Mouse (Mus musculus): ENCODE measurements around the gene Cherp.

Cherp gene

DNA sequence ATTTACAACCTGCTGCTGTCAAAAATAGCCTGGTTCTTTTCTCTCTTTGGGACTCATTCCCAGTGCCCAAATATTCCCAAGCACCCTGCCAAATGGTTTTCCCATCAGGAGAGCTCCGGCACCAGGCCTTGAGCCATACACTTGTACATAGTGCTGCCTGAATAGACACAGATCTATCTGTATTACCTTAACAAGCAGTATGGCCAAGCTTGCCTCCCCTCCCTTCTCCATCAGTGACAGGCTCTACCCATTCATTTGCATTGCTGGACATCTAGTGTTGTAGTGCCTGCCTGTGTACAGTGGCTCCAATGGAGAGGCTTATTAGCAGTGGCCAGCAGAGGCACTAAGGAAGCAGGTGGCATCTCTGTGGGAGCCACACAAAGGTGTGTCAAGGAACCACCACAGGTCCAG, 25.5 kb upstream of the Cherp start:
- H3K36me3 ChIP-seq (ENCODE audit: insufficient read depth, low read length): peaks cover 91% of the 10 kb centered on the region
- TF ChIP-seq CTCF (conservative IDR thresholded peaks at IDR 0.05; ENCODE audit: low read length) (no peak), NANOG (IDR thresholded peaks at IDR 0.05; ENCODE audit: borderline replicate concordance, low read length) (no peak), POU5F1 (IDR thresholded peaks at IDR 0.05; ENCODE audit: borderline replicate concordance, low read length) (no peak)
- H3K9me3 ChIP-seq (ENCODE audit: low read length): no peaks in the 10 kb centered on the region
- H3K4me1 ChIP-seq (replicated peaks; ENCODE audit: low read depth, low read length): peaks cover 100% of the 10 kb centered on the region
- H3K27me3 ChIP-seq (ENCODE audit: insufficient read depth, low read length): no peaks in the 10 kb centered on the region
- no peak overlapping the region for H3K4me3 ChIP-seq (replicated peaks; ENCODE audit: low read length)

DNA sequence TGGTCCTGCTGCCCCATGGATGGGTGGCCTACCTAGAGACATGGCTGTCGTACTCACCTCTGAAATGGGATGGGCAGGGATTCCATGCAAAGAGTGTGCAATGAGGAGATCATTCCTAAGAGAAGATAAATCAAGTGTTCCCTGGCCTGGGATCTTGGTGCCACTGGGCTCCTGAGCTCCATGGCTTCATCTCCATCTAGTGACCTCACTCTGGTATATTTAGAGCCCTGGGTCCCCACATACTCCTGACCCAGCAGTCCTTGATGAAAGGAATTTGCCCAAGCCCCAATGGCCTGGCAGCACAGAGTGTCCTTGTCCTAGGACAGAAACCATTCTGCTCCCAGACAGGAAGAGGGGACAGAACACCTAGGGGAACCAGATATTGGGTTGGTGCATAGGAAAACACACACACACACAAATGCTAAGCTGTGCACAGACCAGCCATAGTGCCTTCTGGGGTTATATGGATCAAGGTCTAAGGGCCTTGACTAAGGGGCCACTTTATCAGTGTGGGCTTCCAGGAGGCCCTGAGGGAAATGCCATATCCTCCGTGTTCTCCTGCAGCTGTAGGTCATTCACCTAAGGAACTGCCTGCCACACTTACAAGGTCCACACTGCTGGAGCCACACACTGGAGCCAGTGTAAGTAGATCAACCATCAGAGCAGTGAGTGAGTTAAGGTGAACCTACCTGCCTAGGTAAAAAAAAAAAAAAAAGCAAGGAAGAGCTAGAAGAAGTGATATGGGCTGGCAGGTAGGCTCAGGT, 24.7 kb upstream of the Cherp start:
- H3K9me3 ChIP-seq (ENCODE audit: low read length): no peaks in the 10 kb centered on the region
- H3K27me3 ChIP-seq (ENCODE audit: insufficient read depth, low read length): no peaks in the 10 kb centered on the region
- H3K4me1 ChIP-seq (replicated peaks; ENCODE audit: low read depth, low read length): peaks cover 100% of the 10 kb centered on the region
- H3K4me3 ChIP-seq (replicated peaks; ENCODE audit: low read length): no peak overlapping the region
- peaks cover 96% of the 10 kb centered on the region for H3K36me3 ChIP-seq (ENCODE audit: insufficient read depth, low read length)
- TF ChIP-seq NANOG (IDR thresholded peaks at IDR 0.05; ENCODE audit: borderline replicate concordance, low read length): no peak
- no peak for TF ChIP-seq POU5F1 (IDR thresholded peaks at IDR 0.05; ENCODE audit: borderline replicate concordance, low read length)
- TF ChIP-seq CTCF (conservative IDR thresholded peaks at IDR 0.05; ENCODE audit: low read length): no peak

DNA sequence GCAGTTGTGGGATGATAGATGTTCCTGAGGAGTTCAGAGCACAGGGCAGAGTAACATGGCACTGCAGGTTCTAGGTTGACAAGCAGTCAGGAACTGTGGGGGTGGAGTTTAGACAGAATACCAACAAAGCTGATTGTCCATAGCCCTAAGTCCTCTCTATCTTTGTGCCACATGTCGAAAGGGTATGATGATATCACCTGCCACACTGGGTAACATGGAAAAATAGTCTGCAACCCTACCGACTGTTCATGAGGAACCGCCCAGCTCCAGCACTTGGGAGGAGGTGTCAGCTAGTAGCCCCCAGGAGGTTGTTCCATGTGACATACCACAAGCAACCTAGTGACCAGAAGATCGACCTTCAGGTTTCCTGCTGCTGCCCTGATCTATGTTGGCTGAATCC, 23.5 kb upstream of the Cherp start:
- H3K9me3 ChIP-seq (ENCODE audit: low read length): no peaks in the 10 kb centered on the region
- TF ChIP-seq NANOG (IDR thresholded peaks at IDR 0.05; ENCODE audit: borderline replicate concordance, low read length): no peak
- no peak for TF ChIP-seq POU5F1 (IDR thresholded peaks at IDR 0.05; ENCODE audit: borderline replicate concordance, low read length)
- no peak for TF ChIP-seq CTCF (conservative IDR thresholded peaks at IDR 0.05; ENCODE audit: low read length)
- H3K27me3 ChIP-seq (ENCODE audit: insufficient read depth, low read length): no peaks in the 10 kb centered on the region
- peaks cover 94% of the 10 kb centered on the region for H3K36me3 ChIP-seq (ENCODE audit: insufficient read depth, low read length)
- H3K4me1 ChIP-seq (replicated peaks; ENCODE audit: low read depth, low read length): peaks cover 100% of the 10 kb centered on the region
- H3K4me3 ChIP-seq (replicated peaks; ENCODE audit: low read length): no peak overlapping the region

DNA sequence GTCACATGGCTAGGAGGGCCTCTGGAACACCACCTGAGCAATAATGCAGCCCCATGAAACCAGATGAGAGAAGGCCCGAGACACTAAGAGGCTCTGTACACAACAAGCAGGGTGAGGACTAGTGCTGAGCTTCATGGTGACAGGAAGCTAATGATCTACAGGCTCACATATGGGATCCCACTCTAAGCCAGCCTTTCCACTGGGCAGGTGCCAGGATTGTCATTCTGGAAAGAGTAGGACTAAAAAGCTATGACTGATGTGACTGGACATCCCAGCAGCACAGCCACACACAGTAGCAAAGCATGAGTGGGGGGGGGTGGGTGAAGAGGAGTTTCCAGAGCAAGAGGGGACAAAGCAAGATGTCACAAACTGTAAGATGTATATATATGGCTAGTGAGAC, 22.9 kb upstream of the Cherp start:
- no peaks in the 10 kb centered on the region for H3K9me3 ChIP-seq (ENCODE audit: low read length)
- H3K4me1 ChIP-seq (replicated peaks; ENCODE audit: low read depth, low read length): peaks cover 97% of the 10 kb centered on the region
- H3K27me3 ChIP-seq (ENCODE audit: insufficient read depth, low read length): no peaks in the 10 kb centered on the region
- no peak overlapping the region for H3K4me3 ChIP-seq (replicated peaks; ENCODE audit: low read length)
- H3K36me3 ChIP-seq (ENCODE audit: insufficient read depth, low read length): peaks cover 88% of the 10 kb centered on the region
- TF ChIP-seq CTCF (conservative IDR thresholded peaks at IDR 0.05; ENCODE audit: low read length): no peak
- no peak for TF ChIP-seq NANOG (IDR thresholded peaks at IDR 0.05; ENCODE audit: borderline replicate concordance, low read length)
- TF ChIP-seq POU5F1 (IDR thresholded peaks at IDR 0.05; ENCODE audit: borderline replicate concordance, low read length): no peak

DNA sequence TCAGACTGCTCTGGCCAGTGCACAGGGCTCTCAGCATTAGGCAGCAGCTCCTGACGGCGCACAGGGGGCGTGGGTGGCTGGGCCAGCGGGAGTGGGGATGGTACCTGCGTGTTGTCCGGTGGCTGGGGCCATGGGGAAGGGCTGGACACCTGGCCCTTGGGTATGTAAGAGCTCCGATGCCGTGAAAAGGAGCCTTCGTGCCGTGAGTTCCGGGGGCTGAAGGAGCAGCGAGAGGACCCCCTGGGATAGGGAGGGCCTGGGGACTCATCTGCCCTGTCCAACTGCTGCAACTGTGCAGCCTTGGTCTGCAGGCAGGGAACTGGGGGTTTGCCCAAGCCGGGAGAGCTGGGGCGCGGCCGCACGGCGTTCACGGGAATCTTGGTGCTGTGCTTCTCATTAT, 21.2 kb upstream of the Cherp start:
- peaks cover 86% of the 10 kb centered on the region for H3K4me1 ChIP-seq (replicated peaks; ENCODE audit: low read depth, low read length)
- H3K27me3 ChIP-seq (ENCODE audit: insufficient read depth, low read length): no peaks in the 10 kb centered on the region
- H3K36me3 ChIP-seq (ENCODE audit: insufficient read depth, low read length): peaks cover 74% of the 10 kb centered on the region
- TF ChIP-seq NANOG (IDR thresholded peaks at IDR 0.05; ENCODE audit: borderline replicate concordance, low read length): no peak
- no peak for TF ChIP-seq POU5F1 (IDR thresholded peaks at IDR 0.05; ENCODE audit: borderline replicate concordance, low read length)
- TF ChIP-seq CTCF (conservative IDR thresholded peaks at IDR 0.05; ENCODE audit: low read length): no peak
- H3K4me3 ChIP-seq (replicated peaks; ENCODE audit: low read length): peak overlapping the region; percentile 62
- no peaks in the 10 kb centered on the region for H3K9me3 ChIP-seq (ENCODE audit: low read length)

DNA sequence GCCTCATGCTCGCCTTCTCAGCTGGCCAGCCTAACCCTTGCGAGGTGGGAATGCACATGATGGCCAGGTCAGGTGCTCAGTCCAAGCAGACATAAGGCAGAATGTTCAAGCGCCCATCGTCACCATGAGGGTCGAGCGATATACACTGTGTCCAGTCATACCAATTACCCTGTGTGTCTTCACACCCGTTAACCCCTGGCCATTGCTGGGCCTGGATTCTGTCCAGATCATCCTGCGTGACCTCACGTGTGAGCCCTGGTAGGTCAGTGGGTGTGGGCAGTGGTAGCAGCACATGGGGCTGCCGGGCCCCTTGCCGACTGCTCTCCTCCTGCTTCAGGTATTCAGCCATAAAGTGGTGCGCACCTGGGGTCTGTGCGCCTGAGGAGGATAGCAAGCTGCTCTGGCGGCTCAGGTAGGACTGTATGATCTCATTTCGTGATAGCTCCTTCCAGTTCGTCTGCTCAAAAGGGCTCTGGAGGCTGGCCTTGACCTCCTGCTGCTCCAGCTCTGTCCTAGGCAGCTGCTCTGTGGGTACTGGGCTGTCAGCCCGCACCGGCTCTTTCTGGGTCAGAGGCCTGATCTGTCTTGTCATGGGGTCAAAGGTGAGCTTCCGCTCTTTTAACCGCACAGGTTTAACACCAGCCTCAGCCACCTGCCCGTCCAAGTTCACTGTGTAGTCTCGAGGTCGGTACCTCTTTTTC, 20.5 kb upstream of the Cherp start:
- Histone ChIP-seq H3K27me3 (ENCODE audit: insufficient read depth, low read length) (no peaks in the 10 kb centered on the region), H3K4me1 (replicated peaks; ENCODE audit: low read depth, low read length) (peaks cover 86% of the 10 kb centered on the region), H3K36me3 (ENCODE audit: insufficient read depth, low read length) (peaks cover 77% of the 10 kb centered on the region), H3K4me3 (replicated peaks; ENCODE audit: low read length) (peak overlapping the region; percentile 62), H3K9me3 (ENCODE audit: low read length) (no peaks in the 10 kb centered on the region)
- TF ChIP-seq NANOG (IDR thresholded peaks at IDR 0.05; ENCODE audit: borderline replicate concordance, low read length): no peak
- TF ChIP-seq CTCF (conservative IDR thresholded peaks at IDR 0.05; ENCODE audit: low read length): no peak
- TF ChIP-seq POU5F1 (IDR thresholded peaks at IDR 0.05; ENCODE audit: borderline replicate concordance, low read length): no peak

DNA sequence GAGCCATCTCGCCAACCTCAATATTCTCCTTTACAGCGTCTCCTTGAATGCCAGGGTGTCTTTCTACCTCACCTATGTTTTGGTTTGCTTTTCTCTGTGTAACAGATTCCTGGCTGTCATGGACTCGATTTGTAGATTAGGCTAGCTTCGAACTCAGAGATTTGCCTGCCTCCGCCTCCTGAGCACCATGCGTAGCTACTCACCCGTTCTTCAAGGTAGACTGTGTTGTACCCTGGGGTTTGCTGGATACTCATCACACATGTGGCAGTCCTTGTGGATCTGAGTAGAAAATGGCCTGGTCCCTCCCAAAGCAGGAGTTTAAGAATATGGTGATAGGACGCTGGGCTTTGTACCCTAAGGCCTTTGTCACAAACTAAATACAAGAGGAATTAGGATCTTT, 18.4 kb upstream of the Cherp start:
- H3K4me3 ChIP-seq (replicated peaks; ENCODE audit: low read length): peak overlapping the region; percentile 91
- H3K27me3 ChIP-seq (ENCODE audit: insufficient read depth, low read length): no peaks in the 10 kb centered on the region
- H3K9me3 ChIP-seq (ENCODE audit: low read length): no peaks in the 10 kb centered on the region
- H3K4me1 ChIP-seq (replicated peaks; ENCODE audit: low read depth, low read length): peaks cover 70% of the 10 kb centered on the region
- H3K36me3 ChIP-seq (ENCODE audit: insufficient read depth, low read length): peaks cover 77% of the 10 kb centered on the region
- TF ChIP-seq NANOG (IDR thresholded peaks at IDR 0.05; ENCODE audit: borderline replicate concordance, low read length): no peak

DNA sequence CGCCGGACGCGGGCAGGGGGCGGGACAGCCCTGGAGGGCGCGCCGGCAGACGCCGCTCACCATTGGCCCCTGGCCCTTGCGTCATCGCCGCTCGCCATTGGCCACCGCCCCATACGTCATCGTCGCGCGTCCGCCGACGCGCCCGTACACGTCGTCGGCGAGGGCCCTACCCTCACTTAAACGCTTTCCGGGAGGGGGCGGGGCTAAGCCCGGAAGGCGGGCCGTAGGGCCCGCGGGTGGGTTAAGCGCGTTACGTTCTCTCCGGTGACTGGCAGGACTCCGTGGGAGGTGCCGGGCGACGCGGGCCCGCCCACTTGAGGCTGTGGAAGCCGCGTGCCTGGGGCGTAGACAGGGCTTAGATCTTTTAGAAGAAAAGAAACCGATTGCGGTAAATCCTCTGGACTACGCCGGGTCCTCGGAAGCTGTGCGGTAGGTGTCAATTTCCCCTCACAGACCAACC, 17.6 kb upstream of the Cherp start:
- Histone ChIP-seq H3K36me3 (ENCODE audit: insufficient read depth, low read length) (peaks cover 77% of the 10 kb centered on the region), H3K4me1 (replicated peaks; ENCODE audit: low read depth, low read length) (peaks cover 63% of the 10 kb centered on the region), H3K4me3 (replicated peaks; ENCODE audit: low read length) (peak overlapping the region; percentile 91), H3K9me3 (ENCODE audit: low read length) (no peaks in the 10 kb centered on the region), H3K27me3 (ENCODE audit: insufficient read depth, low read length) (no peaks in the 10 kb centered on the region)
- TF ChIP-seq NANOG (IDR thresholded peaks at IDR 0.05; ENCODE audit: borderline replicate concordance, low read length): no peak
- no peak for TF ChIP-seq CTCF (conservative IDR thresholded peaks at IDR 0.05; ENCODE audit: low read length)
- no peak for TF ChIP-seq POU5F1 (IDR thresholded peaks at IDR 0.05; ENCODE audit: borderline replicate concordance, low read length)
